Mouse (Mus musculus) heart, postnatal 0 days (tissue): ENCODE measurements around the gene Pom121l2. TPM values are rescaled to one million over a fixed set of nuclear protein-coding genes. Genes with fewer than 3 reads are reported as not detected.

Source experiments
- ATAC-seq: fragments of 200-750 bp; cut with Nextera tagmentation; 2 replicates; pipeline ENCODE4 v1.8.0; 2017; ENCODE audit warnings: low read depth, moderate number of reproducible peaks, moderate library complexity; ENCODE audit not compliant: insufficient read depth
- DNase-seq: peaks from one replicate; pipeline ENCODE4 v3.0.0-alpha.2; 2016; ENCODE audit warnings: low spot score
- H3K27ac ChIP-seq: fragments of 300-500 bp; sonication (generic); 2 replicates; pipeline ENCODE4 v1.5.1; 2014; ENCODE audit warnings: low read depth, mild to moderate bottlenecking
- H3K27me3 ChIP-seq: fragments of 300-500 bp; sonication (generic); 2 replicates; pipeline ENCODE4 v1.6.1; 2014; ENCODE audit warnings: low read length, mixed read lengths; ENCODE audit not compliant: control insufficient read depth, insufficient read depth
- H3K36me3 ChIP-seq: fragments of 300-500 bp; sonication (generic); replicated peaks from 2 replicates; pipeline ENCODE4 v1.6.1; 2014; ENCODE audit warnings: low read length, mixed read lengths; ENCODE audit not compliant: control insufficient read depth, insufficient read depth
- H3K4me1 ChIP-seq: fragments of 300-500 bp; sonication (generic); 2 replicates; pipeline ENCODE4 v1.6.1; 2014; ENCODE audit warnings: antibody characterized with exemption; ENCODE audit not compliant: control insufficient read depth, insufficient read depth
- H3K4me2 ChIP-seq: fragments of 300-500 bp; sonication (generic); 2 replicates; pipeline ENCODE4 v1.6.1; 2014; ENCODE audit warnings: low read depth, mild to moderate bottlenecking, low read length, moderate library complexity
- H3K4me3 ChIP-seq: fragments of 300-500 bp; sonication (generic); 2 replicates; pipeline ENCODE4 v1.5.1; 2014; ENCODE audit warnings: low read depth, low read length
- H3K9ac ChIP-seq: fragments of 300-500 bp; sonication (generic); replicated peaks from 2 replicates; pipeline ENCODE4 v1.6.1; 2014; ENCODE audit warnings: low read depth, low read length, mixed read lengths
- H3K9me3 ChIP-seq: fragments of 300-500 bp; sonication (generic); replicated peaks from 2 replicates; pipeline ENCODE4 v1.6.1; 2016; ENCODE audit warnings: low read length; ENCODE audit not compliant: control insufficient read depth
- CTCF ChIP-seq: IDR thresholded peaks from 2 replicates; pipeline ENCODE4 v1.5.1; 2016; ENCODE audit warnings: antibody characterized with exemption, control low read depth, low read depth
- EP300 ChIP-seq: IDR thresholded peaks from 2 replicates; pipeline ENCODE4 v1.6.1; 2016; ENCODE audit warnings: antibody characterized with exemption, low read depth
- WGBS: fragments of 180-500 bp; shearing (Covaris S2); extraction: QIAGEN DNeasy Blood & Tissue Kit; methylation state at CpG from one replicate; pipeline ENCODE4 v1.1.7; 2014; 5-methylcytosine and 5-hydroxymethylcytosine counted together
- polyA plus RNA-seq: library from polyadenylated mRNA; unstranded; fragments of >200 nt; fragmentation: Nextera tagmentation; extraction: Ambion mirVana; gene quantifications from 2 replicates; pipeline ENCODE4 v1.2.1, GENCODE M21; 2015
- total RNA-seq: library from RNA; depleted of rRNA; stranded (reverse); fragments of >200 nt; gene quantifications from 2 replicates; pipeline ENCODE4 v1.2.3, GENCODE M21; 2014; ENCODE audit warnings: low replicate concordance; rRNA removed

Pom121l2 gene
- total RNA-seq = not detected in 2 replicates
- not detected in 2 replicates for polyA plus RNA-seq

GRCm38 (mm10) chr13:21980981-21981802, at the start of gene Pom121l2:
Gene Pom121l2, plus strand, starts transcription at chr13:21981194.
- WGBS = under 1% methylated on average over 58 of the region's 58 CpGs

GRCm38 (mm10) chr13:21931740-21932139, 49.3 kb upstream of the Pom121l2 start:
- DNase-seq = no peak
- H3K36me3 ChIP-seq = no peaks in the 10 kb centered on the region
- TF ChIP-seq CTCF (no peak), EP300 (no peak)
- H3K27me3 ChIP-seq = no peaks in the 10 kb centered on the region
- H3K27ac ChIP-seq = no peak overlapping the region
- H3K4me1 ChIP-seq = no peaks in the 10 kb centered on the region
- 72% methylated on average over 6 of the region's 6 CpGs for whole genome bisulfite sequencing
- no peak overlapping the region for H3K4me3 ChIP-seq
- no peak for ATAC-seq
- no peaks in the 10 kb centered on the region for H3K9me3 ChIP-seq
- no peak overlapping the region for H3K9ac ChIP-seq
- H3K4me2 ChIP-seq = no peak overlapping the region

More at GRCm38 (mm10) chr13:21980981-21981802, at the start of gene Pom121l2:
- peak within 1 kb of the TSS; percentile 50 for H3K4me3 ChIP-seq
- H3K4me1 ChIP-seq = peaks cover 11% of the 10 kb centered on the region
- peaks cover 66% of the 10 kb centered on the region for H3K27me3 ChIP-seq
- TF ChIP-seq CTCF = no peak
- H3K27ac ChIP-seq = no peak within 1 kb of the TSS
- peak; percentile 7 for DNase-seq
- ATAC-seq = peak; percentile 68
- H3K36me3 ChIP-seq = no peaks in the 10 kb centered on the region
- H3K4me2 ChIP-seq = peak within 1 kb of the TSS; percentile 67
- peak within 1 kb of the TSS; percentile 35 for H3K9ac ChIP-seq
- no peaks in the 10 kb centered on the region for H3K9me3 ChIP-seq

- Histone ChIP-seq H3K27me3 (no peaks in the 10 kb centered on the region), H3K4me3 (peak overlapping the region; percentile 9; the same call in 1 of the 2 replicates), H3K9ac (no peak overlapping the region), H3K4me2 (peak overlapping the region; percentile 41), H3K4me1 (no peaks in the 10 kb centered on the region), H3K27ac (no peak overlapping the region; the same call in 1 of the 2 replicates), H3K36me3 (no peaks in the 10 kb centered on the region), H3K9me3 (no peaks in the 10 kb centered on the region)
- WGBS = 22% methylated on average over 28 of the region's 28 CpGs
- TF ChIP-seq EP300 = no peak
- TF ChIP-seq CTCF = no peak
- DNase-seq = no peak
- no peak for ATAC-seq
Observed at GRCm38 (mm10) chr13:21933626-21934548, 47.1 kb upstream of the Pom121l2 start.

- no peak for DNase-seq
- Histone ChIP-seq H3K9me3 (no peaks in the 10 kb centered on the region), H3K27ac (no peak overlapping the region), H3K27me3 (no peaks in the 10 kb centered on the region), H3K9ac (no peak overlapping the region), H3K36me3 (no peaks in the 10 kb centered on the region), H3K4me1 (no peaks in the 10 kb centered on the region), H3K4me2 (no peak overlapping the region; the same call in 1 of the 2 replicates), H3K4me3 (no peak overlapping the region)
- no peak for ATAC-seq
- 23% methylated on average over 17 of the region's 17 CpGs for WGBS
- TF ChIP-seq EP300 = no peak
- TF ChIP-seq CTCF = no peak
Observed at GRCm38 (mm10) chr13:21934982-21935791, 45.8 kb upstream of the Pom121l2 start.

- no peak for DNase-seq
- no peaks in the 10 kb centered on the region for H3K9me3 ChIP-seq
- H3K9ac ChIP-seq = no peak overlapping the region
- no peaks in the 10 kb centered on the region for H3K36me3 ChIP-seq
- H3K4me1 ChIP-seq = no peaks in the 10 kb centered on the region
- no peaks in the 10 kb centered on the region for H3K27me3 ChIP-seq
- no peak overlapping the region for H3K4me3 ChIP-seq
- 11% methylated on average over 7 of the region's 7 CpGs for WGBS
- H3K27ac ChIP-seq = no peak overlapping the region
- peak overlapping the region; percentile 12; the same call in 1 of the 2 replicates for H3K4me2 ChIP-seq
- no peak for ATAC-seq
- no peak for TF ChIP-seq EP300
- no peak for TF ChIP-seq CTCF
Observed at GRCm38 (mm10) chr13:21935833-21936232, 45.2 kb upstream of the Pom121l2 start.
